Mouse (Mus musculus) gastrocnemius, postnatal 25 days (tissue): ENCODE results near the gene Lpcat2. TPM values are rescaled to one million over a fixed set of nuclear protein-coding genes. Genes with fewer than 3 reads are reported as not detected.

Experiments used
- DNase-seq: peaks from one replicate; pipeline ENCODE4 v3.0.0; 2022
- long read RNA-seq, 2 experiments: library from polyadenylated mRNA; stranded (forward); transcript quantifications; one replicate each; pipeline ENCODE4 v2.0.0; 2021
- total RNA-seq, 2 experiments: library from RNA; stranded (reverse); gene quantifications; 1 replicate in 1 of 2; 2 replicates in 1 of 2; pipeline ENCODE4 v1.2.3; 2021

Lpcat2 gene
- total RNA-seq, result under 1 TPM; 0.28 to 0.78 TPM
- long read RNA-seq, experiment 1, partial matches to known transcripts, result 0 of 1 reads
- long read RNA-seq, experiment 1, other reads (novel, unspliced or antisense), result 0 of 1 reads
- long read RNA-seq, experiment 2, result 0 reads

- DNase-seq, result peak; percentile 26
Measured at GRCm38 (mm10) chr8:92855171-92855894, at the start of gene Lpcat2. TSS of gene Lpcat2 (plus strand) at chr8:92855339.

DNA sequence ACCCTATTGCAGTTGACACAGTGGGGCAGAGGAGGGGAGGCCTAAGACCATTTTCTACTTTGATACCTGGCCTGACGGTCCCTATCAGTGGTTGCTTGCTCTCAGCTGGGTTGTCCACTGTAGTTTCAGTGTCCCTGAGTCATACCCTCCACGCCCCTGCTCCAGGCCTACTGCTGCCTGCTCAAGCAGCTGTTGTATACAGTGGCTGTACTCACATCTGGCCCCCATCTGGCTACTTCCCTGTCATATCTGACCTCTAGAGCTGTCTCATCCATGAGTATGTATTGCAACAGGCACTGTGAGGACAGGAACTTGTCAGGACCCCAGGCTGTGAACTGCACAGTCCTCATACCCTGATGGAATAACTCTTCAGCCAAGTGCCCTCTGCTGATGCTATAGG, 42.4 kb upstream of the Lpcat2 start:
- no peak for DNase-seq

- no peak for DNase-seq
Measured at GRCm38 (mm10) chr8:92815661-92816060, 39.5 kb upstream of the Lpcat2 start.

DNA sequence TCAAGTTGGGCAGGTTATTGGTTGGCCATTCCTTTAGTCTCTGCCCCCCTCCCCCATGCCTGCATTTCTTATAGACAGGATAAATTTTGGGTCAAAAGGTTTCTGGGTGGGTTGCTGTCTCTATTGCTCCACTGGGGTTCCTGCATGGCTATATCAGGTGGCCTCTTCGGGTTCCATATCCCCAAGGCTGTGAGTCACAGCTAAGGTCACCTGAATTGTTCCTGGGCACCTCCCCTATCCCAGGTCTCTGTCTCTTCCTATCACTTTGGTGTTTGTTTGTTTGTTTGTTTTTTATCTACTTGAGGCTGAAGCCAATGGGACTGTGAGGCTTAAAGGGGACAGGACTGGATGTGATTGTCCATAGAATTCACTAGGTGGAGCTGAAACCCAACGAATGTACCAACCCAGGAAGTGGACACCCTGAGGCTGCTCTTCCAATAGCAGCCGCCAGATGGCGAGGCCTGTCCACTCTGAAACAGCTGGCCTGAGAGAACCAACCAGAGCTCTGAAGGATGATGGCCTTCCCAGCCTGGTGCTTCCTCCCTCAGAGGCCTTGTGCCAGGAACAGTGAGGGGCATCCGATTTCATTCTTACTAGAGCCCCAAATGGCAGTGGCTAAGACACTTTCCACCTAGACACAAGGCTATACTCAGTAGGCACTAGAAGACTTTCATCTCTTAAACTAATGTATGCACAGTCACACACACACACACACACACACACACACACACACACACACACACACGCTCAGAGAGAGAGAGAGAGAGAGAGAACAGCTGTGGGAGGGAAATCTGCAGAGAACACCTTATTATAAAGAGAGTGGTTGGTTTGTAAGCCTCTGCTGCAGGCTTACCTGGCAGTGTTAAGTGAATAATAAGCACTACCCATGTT, 37.0 kb upstream of the Lpcat2 start:
- DNase-seq, result peak; percentile 83

GRCm38 (mm10) chr8:92821151-92821550, 34.0 kb upstream of the Lpcat2 start:
- DNase-seq, result no peak

- no peak for DNase-seq
Measured at GRCm38 (mm10) chr8:92822386-92822785, 32.8 kb upstream of the Lpcat2 start.

GRCm38 (mm10) chr8:92825991-92826390, 29.1 kb upstream of the Lpcat2 start:
- peak; percentile 57 for DNase-seq

GRCm38 (mm10) chr8:92827243-92828034, 27.7 kb upstream of the Lpcat2 start, which contains the start of gene Mmp2:
TSS of gene Mmp2 (plus strand) at chr8:92827291.
- peak; percentile 70 for DNase-seq

- DNase-seq, result peak; percentile 63
Measured at GRCm38 (mm10) chr8:92828251-92828743, 26.8 kb upstream of the Lpcat2 start.

GRCm38 (mm10) chr8:92834065-92834731, 20.9 kb upstream of the Lpcat2 start:
- DNase-seq, result no peak

DNA sequence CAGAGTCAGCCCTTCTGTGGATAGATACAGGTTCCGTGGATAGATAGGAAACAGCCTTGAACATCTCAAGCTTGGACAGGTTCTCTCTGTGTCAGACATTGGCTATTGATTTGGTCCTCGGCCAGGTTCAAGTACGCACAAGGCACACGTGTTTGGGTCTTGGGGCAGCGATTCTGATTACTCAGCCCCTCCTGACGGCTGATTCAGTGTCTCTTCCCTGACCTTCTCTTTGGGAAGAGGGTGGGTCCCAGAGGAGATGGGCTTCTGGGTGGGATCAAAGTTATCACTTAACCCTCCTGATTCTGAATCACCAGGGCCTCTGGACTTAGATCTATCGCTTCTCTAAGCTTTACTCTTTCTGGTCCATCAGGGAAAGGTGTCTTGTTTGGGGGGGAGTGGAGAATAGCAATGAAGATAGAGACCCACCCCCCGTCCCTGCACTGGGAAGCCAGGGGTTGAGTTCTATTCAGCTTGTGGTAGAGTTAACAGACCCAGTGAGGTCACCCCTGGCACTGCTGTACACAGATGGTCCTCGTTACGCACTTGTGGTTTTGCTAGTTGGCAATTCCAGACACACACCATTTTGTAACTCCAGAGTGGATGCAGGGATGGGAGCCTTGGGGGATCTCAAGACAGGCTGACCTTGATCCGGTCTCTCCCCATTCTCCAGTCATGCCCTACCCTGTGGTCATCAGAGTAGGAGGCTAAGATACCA, 20.2 kb upstream of the Lpcat2 start:
- peak; percentile 64 for DNase-seq

DNA sequence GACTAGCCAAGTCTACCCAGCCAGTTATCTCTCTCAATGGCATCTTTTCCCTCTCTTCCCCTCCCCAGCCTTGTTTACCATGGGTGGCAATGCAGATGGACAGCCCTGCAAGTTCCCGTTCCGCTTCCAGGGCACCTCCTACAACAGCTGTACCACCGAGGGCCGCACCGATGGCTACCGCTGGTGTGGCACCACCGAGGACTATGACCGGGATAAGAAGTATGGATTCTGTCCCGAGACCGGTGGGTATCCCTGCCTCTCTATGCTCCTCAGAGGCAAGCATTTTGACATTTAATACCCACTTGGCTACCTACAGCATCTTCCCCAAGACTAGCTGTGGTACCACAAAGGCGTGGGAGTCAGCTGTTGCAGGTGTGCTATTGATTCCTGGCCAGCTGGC, 19.2 kb upstream of the Lpcat2 start:
- DNase-seq, result no peak

GRCm38 (mm10) chr8:92838616-92839015, 16.5 kb upstream of the Lpcat2 start:
- no peak for DNase-seq

DNA sequence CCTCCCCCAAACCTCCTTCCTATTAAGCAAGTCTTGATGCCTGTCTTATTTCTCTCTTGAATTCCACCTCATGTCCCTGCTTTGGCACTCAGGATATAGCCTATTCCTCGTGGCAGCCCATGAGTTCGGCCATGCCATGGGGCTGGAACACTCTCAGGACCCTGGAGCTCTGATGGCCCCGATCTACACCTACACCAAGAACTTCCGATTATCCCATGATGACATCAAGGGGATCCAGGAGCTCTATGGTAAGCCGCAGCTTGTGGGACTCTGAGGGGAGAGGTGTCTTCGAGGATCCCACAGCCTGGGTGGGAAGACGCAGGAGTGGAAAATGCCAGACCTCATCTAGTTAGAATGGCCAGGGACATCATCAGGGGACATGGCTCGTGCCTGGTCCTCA, 16.0 kb upstream of the Lpcat2 start:
- DNase-seq, result no peak

DNA sequence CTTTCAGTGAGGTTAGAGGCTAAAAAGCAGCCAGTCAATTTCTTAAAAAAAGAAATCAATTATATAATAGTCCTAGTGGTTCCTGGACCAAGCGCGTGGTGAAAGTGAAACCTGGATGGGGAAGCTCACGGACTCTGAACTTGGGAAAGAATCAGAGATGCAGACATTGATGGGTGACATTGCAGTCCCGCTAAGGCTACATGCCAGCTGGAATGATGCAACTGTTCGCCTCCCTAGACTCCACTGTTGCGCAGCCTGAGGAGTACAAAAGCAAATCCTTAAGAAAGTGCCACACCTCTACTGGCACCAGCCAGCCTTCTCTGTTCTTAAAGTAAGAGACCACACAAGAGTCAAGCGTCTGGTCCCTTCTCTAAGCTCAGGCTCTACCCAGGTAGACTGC, 15.3 kb upstream of the Lpcat2 start:
- peak; percentile 66 for DNase-seq

DNA sequence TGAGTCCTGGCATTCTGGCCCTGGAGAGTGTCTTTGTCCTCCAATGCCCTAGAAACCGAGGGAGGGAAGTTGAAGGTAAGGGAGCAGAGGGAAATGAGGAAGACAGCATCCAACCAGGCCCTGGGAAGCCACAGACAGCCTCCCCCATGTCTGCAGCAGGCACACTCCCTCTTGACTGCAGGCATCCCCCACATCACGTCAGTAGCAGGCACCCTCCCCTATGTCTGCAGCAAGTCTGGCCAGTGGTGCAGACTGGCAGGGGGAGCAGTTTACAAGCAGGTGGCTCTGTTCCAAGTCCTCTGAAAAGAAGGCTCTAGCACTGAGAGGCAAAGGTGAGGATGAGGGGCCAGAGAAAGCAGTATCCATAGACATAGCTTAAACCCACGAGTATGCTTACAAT, 8.5 kb upstream of the Lpcat2 start:
- DNase-seq, result no peak

DNA sequence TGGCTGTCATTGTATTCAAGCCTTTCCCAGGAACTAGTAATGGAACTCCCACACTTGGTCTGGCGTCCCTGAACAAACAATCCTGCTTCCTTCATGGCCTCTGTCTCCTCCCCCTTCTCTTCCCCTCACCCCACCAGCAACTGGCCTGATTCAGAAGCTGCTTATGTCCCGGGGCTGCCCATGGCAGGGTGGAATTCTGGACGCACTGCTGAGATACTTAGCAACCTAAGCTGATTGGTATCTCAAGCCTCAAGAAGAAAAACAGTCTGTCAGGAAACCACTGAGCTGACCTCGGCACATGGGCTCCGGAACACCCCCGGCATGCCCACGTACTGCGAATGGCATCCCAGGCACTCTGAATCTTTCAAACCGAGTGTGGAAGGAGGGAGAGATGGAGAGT, 7.8 kb upstream of the Lpcat2 start:
- no peak for DNase-seq

DNA sequence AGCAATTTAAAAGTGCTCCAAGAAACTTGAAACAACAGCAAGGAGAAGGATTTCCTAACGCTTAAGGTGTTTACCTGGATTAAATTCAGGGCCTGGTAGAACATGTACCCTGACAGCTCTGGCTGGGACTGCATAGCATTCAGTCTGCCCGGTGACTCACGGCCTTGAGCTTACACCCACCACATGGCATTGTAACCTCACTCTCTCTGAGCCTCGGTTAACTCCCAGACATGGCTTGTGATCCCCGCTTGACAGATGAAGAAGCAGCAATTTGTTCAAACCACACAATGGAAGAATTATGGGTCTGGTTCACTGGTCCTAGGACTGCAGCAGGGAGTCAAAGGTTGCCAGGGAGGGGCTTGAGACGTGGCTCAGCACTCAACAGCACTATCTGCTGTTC, 5.9 kb upstream of the Lpcat2 start:
- no peak for DNase-seq

- DNase-seq, result peak; percentile 97
Measured at GRCm38 (mm10) chr8:92850239-92850638, 4.9 kb upstream of the Lpcat2 start.

DNA sequence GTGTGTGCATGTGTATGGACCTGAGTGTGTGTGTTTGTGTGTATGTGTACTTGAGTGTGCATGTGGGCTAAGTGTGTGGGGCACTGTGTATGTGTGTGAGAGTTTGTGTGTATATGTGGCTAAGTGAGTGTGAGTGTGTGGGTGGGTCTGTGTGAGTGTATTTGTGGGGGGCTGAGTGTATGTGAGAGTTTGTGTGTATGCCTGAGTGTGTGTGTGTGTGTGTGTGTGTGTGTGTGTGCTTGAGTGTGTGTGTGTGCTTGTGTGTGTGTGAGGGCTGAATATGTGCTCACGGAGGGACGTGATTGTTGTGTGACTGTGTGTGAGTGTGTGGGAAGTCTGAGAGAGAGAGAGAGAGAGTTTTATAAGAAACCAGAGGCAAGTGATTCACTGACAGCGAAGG, 3.8 kb upstream of the Lpcat2 start:
- no peak for DNase-seq
